Mouse (Mus musculus) cerebellum, postnatal 4 days (tissue): ENCODE measurements around the gene Folr2.

Experiments used
- DNase-seq, 2 experiments: peaks; one replicate each; pipeline ENCODE4 v3.0.0; 2022; ENCODE audit warnings: low spot score in 2 of 2, mixed read lengths in 1 of 2

The Folr2 gene

DNA sequence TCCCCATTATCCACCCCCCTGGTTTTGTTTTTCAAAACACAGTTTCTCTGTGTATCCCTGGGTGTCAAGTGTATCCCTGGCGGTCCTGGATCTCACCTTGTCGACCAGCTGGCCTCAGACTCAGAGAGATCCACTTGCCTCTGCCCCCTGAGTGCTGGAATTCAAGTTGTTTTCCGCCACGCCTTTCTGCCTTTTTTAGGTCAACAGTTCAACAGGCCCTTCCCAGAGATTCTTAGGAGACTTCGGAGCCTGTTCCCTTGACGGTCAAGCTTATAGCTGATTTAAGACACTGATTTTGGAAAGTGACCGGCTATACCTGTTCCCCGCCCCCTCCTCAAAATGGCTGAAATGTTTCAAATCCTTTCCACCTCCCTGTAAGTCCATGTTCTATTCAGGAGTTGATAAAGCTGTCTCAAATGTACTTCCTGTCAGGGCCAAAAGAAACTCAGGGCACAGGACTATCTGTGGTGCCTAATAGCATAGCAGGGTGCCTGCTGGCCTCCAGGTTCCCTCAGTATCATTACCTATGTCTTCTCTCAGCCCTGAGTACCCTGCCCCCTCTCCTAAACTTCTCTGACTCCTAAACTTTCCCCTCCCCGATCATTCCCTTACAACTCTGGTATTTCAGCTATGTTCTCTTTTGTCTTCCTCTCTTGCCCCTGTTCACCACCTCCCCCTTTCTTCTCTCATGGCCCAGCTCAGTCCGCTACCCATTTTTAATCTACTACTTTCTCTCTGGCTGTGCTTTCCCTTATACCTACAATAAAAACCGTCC lies 9.7 kb upstream of the Folr2 start:
- no peak for DNase-seq

DNA sequence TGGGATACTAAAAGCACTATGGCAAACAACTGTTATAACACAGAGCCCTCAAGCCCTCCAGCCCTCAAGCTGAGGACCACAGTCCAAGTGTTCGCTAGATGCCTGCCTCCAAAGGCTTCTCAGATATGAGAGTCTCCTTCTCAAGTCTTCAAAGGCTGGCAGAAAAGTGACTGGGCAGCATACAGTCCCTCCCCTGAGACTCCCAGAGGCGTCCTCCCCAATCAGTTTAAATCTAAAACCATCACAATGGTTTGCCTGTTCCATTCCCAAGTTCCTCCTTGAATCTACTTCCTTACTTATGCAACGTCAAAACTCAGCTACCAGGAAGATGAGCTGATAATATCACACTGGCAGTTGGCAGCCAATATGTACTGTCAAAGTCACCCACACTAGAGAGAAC lies 6.4 kb upstream of the Folr2 start, which contains the start of gene Anapc15:
TSS of gene Anapc15 (plus strand) at position 301 of the 400 bp plus-strand sequence.
- no peak for DNase-seq

DNA sequence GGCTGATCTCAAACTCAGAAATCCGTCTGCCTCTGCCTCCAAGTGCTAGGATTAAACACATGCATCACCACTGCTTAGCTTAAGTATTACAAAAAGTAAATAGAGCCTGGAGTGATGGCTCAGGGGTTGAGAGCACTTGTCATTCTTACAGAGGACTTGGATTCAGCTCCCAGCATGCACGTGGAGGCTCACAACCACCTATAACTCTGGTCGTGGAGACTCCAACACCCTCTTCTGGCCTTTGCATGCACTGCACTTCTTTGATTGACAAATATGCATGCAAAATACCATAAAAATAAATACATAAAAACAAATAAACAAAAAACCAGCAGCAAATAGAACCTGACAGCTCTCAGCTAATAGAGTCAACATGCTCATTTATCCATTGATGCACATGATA lies 5.3 kb upstream of the Folr2 start:
- DNase-seq = no peak

DNA sequence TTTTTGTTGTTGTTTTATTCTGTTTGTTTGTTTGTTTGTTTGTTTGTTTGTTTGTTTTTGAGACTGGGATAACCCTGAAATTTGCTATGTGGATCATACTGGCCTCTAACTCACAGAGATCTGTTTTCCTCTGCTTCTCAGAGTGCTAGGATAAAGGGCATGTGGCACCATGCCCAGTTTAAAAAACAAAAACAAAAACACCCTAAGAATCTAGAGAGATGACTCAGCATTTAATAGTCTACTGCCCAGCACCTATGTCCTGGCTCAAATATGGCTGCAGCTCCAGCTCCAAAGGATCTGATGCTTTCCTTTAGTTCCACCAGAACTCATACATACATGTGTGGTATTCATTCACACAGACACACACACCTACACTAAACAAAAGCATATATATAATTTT lies 4.0 kb upstream of the Folr2 start:
- no peak for DNase-seq

DNA sequence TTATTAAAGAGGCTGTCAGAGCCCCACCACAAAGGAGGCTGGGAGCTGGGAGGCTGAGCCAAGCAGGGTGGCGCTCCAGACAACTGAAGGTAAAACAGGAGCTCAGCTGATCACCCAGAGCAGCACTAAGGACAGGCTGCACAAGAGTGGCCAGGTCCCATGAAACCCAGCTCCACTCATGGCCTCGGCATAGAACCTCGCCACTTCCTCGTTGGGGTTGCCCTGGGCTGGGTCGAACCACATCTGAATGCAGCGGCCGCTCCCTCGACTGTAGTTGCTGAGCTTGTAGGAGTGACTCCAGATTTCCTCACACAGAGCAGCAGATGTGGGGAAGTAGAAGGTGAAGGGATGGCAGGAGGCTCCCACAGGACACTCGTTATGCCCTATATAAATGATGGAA lies 1.4 kb upstream of the Folr2 start:
- DNase-seq = no peak

DNA sequence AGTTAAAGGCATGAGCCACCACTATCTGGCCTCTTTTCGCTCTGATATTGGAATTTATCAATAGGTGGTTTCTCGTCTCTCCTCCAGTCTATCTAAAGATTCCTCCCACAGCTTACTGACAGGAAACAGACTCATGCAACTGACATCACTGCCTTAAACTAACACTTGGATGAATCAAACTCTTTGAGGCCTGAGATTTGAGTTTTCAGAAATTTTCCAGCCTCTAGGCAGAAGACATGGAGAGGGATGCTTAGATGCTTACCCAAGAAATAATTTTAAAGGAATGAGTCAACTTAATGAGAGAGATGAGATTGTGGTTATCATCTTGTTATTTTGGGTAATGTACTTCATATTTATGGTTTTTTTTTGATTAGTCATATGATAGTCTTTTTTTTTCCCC lies 3.2 kb downstream of the Folr2 start:
- DNase-seq = no peak

DNA sequence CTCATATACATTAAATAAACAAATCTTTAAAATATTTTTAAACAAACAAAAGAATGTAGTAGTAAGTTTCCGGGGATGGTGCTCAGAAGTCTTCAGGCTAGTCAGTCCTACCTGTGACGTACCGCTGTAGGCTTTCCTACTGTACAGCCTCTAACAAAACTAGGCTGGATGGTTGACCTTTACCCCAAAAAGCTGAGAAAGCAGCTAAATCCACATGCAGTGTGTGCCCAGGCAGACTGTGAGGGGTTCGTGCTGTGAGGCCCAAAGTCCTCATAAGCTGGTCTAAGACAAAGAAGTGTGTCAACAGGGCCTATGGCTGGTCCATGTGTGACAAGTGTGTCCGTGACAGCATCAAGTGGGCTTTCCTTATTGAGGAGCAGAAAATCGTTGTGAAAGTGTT lies 4.1 kb downstream of the Folr2 start:
- DNase-seq = no peak

DNA sequence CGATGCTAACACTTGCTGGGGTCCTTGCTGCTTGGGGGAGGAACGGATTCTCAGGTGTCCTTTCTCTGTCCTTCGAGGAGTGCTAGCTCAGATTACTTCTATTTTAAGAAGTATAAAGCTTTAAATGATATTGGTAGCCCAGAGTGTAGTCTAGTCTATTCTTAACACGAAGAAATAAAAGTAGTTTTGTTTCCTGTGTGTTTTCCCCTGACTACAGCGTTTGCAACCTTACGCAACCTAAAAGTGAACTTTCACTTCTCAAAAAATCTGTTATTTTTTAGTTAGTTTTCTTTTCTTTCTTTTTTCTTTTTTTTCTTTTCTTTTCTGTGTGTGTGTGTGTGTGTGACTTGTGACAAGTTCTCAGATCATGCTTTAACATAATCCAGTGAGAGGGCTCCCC lies 5.3 kb downstream of the Folr2 start:
- DNase-seq = no peak

DNA sequence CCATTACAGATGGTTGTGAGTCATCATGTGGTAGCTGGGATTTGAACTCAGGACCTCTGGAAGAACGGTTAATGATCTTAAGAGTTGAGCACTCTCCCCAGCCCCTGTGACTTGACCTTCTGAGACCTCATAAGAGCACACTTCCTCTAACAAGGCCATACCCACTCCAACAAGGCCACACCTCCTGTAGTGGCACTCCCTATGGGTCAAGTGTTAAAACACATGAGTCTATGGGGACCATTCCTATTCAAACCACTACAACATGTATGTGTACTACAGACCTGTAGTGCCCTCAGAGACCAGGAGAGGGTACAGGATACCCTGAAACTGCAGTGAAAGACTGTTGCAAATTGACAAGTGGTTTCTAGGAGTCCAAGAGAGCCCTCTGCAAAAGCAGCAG lies 9.1 kb downstream of the Folr2 start:
- DNase-seq = no peak

DNA sequence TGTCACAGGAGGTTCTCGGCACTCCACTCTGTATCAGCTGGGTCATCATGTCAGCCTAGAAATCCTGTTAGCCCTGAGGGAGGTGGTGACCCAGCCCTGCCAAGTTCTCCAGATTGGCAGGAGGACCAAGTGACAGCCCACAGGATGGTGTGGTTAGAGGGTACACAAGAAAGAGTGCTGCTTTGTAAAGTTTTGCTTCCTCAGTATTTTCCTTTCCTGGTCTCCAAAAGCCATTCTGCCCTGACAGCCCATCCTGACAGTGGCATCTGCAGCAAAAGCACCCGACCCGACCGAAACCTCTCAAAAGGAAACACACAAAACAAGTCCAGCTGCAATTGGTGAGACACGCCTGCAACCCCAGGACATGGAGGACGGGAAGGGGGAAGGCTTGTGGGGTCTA lies 12.8 kb downstream of the Folr2 start:
- DNase-seq = no peak

DNA sequence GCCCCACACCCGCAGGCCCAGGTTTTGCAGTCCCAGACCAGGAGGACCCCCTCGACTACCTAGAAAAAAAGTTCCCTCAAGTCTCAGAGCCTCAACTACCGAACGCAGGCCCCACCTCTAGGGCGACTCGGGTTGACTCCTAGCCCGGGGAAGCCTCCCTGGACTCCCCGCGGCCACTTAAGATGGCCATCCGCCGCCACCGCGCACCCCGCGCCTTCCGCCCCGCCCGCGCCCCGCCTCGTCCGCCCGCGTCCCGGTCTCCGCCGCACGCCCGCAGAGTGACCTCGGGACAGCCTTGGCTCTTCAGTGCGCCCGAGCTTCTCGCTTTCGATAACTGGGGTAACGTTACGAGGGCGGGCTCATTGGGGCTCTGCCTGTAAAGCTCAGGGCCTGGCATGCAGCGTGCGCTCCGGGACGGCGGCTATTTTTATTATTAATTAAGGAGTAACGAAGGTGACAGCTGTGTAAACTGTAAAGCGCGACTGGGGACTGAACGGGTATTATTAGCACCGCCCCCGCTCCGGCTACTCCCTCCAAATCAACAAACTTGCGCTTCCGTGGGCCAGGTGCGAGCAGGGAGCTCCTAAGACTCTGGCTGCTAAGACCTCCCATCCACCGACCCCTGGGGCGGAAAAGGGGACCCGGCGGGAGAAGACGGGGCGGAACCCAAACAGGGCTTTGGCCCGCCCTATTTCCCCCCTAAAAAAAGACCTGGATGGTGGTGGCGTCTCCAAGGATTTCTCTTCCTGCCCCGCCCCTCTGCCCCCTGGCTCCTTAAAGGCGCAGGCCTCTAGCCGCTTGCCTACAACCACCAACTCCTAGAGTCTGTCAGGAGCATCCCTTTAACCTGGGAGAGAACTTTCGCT lies 19.2 kb downstream of the Folr2 start, which contains the start of gene Inppl1:
TSS of gene Inppl1 (minus strand) at position 624 of the 866 bp plus-strand sequence.
- DNase-seq = peak; percentile 36 to 52

DNA sequence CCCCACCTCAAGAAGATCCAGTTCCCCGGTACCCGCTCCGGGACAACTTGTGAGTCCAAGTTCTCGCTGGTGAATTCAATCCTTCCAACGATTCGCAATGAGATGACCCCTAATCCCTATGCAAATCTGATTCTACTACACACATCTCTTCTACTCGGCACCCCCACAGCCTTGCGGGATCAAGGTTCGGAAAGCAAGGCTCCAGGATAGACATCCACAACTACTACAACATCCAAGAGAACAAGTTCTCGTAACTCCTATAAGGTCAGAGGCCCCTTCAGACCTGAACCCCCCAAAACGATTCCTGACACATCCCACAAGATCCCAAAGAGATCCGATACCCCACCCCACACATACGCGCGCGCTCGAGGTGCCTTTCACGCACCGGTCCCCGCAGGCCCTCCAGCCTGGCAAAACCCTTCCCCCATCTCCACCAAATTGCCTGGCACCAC lies 19.8 kb downstream of the Folr2 start:
- DNase-seq = peak in 1 of 2 experiments; percentile 22

DNA sequence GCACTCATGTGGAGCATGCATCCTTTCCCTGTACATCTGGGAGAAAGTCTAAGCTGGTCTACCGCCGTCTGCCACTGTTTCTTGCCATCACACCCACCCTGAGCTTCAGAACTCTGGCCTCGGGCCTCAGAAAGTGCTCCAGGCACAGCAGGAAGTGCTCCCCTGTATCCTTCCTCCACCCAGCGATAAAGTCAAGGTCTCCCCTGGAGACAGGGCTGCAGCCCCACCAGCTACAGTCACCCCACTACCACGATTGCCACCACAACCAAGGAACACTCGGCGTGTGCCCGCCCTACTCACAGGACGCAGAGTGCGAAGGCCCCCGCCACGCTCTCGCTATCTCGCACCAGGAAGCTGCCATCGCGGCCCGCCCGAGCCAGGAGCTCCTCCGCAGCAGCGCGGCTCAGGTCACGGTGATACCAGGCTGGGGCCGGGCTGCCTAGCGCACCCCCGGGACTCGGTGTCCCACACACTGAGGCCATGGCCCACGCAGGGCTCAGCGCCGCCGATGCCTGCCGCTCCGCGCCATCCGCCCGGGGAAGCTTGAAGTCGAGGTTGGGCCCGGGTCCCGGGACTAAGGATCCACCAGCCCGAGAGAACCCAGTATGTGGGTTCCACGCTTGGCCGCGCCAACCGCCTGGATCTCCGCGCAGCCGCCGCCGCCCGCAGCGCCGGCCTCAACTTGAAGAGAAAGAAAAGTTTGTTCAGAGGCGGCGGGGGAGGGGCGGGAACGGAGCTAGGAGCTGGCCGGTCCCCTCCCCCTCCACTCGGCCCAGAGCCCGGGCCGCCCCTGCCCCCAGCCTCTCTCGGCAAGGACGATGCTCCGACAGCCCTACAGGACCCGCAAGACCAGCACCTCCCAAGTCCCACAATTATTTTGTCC lies 20.5 kb downstream of the Folr2 start:
- DNase-seq = peak in 1 of 2 experiments; percentile 55

DNA sequence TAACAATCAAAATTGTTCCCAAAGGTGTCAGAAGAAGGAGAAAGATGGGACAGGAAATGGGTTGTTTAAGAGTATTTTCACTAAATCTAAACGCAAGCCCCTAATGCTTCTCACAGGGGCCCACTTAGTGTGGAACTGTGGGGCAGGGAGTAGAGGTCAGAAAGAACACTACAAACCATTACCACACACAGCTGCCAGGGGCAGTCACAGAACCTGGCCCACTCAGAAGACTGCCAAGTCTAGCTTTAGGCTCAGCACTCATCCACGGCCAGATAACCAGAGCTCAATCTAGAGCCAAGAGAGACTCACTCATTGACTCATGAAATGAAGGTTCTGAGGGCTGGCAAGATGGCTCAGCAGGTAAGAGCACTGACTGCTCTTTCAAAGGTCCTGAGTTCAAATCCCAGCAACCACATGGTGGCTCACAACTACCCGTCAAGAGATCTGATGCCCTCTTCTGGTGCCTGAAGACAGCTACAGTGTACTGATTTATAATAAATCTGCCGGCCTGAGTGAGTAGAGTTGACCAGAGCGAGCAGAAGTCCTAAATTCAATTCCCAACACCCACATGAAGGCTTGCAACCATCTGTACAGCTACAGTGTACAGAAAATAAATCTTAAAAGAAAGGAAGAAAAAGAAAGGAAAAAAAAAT lies 21.4 kb downstream of the Folr2 start:
- DNase-seq = no peak

DNA sequence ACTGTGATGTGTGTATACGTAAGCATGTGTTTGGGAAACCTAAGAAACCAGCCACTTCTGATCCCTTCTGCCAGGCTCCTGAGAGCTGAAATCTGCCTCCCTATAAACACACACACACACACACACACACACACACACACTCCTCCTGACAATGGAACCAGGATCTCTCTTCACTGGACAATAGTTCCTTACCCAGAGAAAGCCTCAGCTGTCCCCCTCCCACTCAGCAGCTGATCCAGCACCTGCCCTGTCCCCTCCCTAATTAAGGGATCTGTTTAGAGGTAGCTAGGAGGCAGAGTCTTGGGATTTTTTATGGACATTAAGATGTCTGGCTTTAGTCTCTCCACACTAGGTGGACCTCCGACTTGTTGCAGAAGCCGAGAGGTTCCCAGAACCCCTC lies 22.1 kb downstream of the Folr2 start:
- DNase-seq = no peak

DNA sequence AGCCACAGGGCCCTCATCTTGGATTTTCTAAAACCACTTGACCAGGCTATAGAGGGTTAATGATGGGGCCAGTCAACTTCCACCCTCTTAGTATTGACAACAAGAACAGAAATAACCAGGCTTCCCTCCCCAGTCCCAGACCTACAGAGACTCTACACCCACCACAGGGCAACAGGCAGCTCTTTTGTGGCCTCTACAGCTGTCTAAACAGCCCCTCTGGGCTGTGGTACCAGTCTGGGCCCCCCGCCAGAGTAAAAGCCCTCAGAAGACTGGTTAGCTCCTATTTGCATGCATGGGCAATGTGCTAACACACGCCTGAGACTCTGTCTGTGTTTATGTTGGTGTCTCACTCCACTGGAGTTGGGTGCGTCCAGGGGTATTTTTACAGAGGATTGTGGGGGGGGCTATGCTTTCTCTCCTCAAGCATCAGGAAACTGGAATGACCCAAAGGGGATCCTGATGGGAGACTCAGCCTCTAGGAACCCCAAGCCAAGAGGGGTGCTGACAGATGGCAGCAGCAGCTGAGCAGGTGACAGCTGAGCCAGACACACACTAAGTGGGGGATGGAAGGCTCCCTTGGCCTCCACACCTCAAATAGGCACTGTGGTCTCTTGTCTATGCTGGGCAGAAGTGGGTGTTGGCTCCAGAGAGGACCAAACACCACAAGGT lies 22.9 kb downstream of the Folr2 start:
- DNase-seq = peak in 1 of 2 experiments; percentile 33

DNA sequence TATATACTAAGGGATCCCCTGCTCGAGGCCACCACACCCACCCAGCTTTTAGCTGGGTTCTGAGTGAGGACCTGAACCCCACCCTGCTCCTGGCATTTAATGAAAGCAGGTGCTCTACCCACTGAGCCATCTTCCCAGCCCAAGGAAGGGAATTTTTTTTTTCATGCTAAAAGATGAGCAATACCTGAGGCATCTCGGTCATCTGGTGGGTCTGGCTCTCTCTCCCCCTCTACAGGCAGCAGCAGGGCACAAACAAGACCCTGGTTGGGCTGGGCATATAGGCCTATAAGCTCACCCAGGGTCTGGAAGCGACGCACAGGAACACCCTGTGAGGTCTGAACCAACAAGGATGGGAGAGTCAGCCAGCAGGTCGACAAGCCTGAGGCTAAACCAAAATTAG lies 23.6 kb downstream of the Folr2 start:
- no peak for DNase-seq

DNA sequence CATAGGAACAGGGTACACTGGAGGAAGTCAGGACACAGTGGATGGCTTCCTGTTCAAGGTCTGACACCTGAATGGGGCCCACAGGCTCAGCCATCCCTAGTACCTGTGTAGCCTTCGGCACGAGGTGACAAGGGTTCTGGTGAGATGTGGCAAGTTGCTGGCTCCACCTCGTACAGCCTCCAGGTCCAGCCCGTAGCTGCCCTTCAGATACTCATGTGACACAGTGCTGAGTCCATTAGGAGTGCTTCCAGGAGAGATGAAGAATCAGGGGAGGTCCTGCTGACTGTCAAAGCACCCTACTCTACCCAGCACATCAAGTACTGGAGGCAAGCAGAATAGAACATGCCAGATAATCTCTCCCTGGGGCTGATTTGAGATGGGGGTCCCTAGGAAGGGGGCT lies 24.6 kb downstream of the Folr2 start:
- DNase-seq = no peak

DNA sequence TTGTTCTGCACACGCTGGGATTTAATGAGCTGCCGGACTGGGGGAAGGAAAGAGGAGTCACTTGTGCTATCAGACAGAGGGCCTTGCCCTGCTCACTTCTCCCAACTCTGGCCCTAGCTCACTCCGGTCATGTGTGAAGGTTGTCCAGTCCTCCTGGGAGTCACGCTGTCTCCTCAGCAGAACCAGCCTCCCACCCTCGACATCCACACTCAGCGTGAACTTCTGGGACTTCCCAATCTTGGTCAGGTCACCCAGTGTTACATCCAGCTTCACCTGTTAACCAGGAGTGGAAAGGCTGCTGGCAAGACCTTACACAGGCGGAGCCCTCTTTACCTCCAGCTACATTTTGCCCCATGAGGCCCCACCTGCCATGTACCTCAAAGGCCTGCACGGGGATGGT lies 25.6 kb downstream of the Folr2 start:
- no peak for DNase-seq

DNA sequence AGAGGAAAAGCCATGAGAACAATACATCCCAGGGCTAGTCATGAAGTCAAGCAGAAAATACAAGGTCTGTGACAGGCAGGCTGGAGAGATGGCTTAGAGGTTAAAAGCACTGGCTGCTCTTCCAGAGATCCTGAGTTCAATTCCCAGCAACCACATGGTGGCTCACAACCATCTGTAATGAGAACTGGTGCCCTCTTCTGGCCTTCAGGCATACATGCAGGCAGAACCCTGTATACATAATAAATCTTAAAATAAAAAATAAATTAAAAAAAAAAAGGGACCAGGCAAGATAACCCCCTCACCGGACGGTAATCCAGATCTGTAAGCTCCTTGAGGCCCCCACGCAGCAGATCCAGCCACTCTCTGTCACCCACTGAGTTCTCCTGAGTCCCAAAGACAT lies 26.6 kb downstream of the Folr2 start:
- DNase-seq = no peak
